ENCODE assay signal across 11 mouse cellular contexts in the genomic region with DNA sequence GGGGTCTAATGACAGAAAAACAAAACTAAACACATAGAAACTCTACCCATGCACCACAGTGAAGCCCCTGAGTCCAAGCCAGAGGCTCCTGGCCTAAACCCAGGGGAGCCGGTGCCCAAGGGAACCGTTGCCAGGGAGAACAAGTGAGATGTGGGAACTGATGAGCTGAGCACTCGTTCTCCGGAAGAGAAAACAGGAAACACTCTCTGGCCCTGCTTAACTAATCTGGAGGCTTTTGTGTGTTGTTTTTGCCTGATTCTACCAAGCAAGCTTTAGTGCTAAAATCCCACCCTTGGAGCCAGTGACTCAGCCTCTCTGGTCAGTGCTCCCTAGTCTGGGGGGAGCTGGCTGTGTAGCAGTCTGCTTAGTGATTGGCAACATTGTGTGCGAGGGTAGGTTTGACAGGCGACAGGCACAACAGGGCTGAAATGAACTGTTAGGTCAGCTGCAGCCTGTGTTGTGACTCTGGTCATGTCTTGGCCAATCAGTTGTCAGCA.
DNase-seq lines count a peak whose midpoint lies in the region; ATAC-seq and TF ChIP-seq lines count a peak whose summit lies in the region.
"Had no signal": no experiment of that assay in that cellular context is flagged by ENCODE, and none has a peak within 500 bp of the region (broad histone marks: within the 10 kb centered on the region; RNA-seq: fewer than 3 reads in every experiment).

No protein-coding gene starts in this region.

- no peak overlapping the region for H3K9ac ChIP-seq in heart, postnatal 0 days (replicated peaks; ENCODE audit: low read depth, low read length)
- H3K9ac ChIP-seq in forebrain, embryonic 11.5 days (ENCODE audit: low read length), result no peak overlapping the region
- H3K9ac ChIP-seq: limb, embryonic 13.5 days had no signal

- H3K36me3 ChIP-seq in heart, postnatal 0 days (replicated peaks; ENCODE audit: control insufficient read depth, insufficient read depth, low read length), result no peaks in the 10 kb centered on the region
- no peaks in the 10 kb centered on the region for H3K36me3 ChIP-seq in forebrain, embryonic 11.5 days (ENCODE audit: control insufficient read depth, insufficient read depth, low read length)
- H3K36me3 ChIP-seq: limb, embryonic 13.5 days had no signal

- TF ChIP-seq EP300 in heart, postnatal 0 days (IDR thresholded peaks at IDR 0.05; ENCODE audit: low read depth), result no peak

- no peak overlapping the region for H3K4me2 ChIP-seq in heart, postnatal 0 days (ENCODE audit: low read depth, low read length)
- no peak overlapping the region for H3K4me2 ChIP-seq in forebrain, embryonic 11.5 days (ENCODE audit: low read depth, low read length, severe bottlenecking)
- H3K4me2 ChIP-seq: limb, embryonic 13.5 days had no signal

- TF ChIP-seq CTCF in heart, postnatal 0 days (IDR thresholded peaks at IDR 0.05; ENCODE audit: low read depth), result no peak

- H3K4me3 ChIP-seq in heart, postnatal 0 days (ENCODE audit: low read depth, low read length), result no peak overlapping the region
- no peak overlapping the region for H3K4me3 ChIP-seq in forebrain, embryonic 11.5 days (ENCODE audit: low read depth, low read length)
- H3K4me3 ChIP-seq: limb, embryonic 13.5 days; myocyte had no signal

- 0 out of 2 replicates have a peak overlapping the region, but pooled peaks have one; percentile 17 for H3K27ac ChIP-seq in heart, postnatal 0 days (ENCODE audit: low read depth)
- H3K27ac ChIP-seq in forebrain, embryonic 11.5 days (ENCODE audit: low read depth, low read length), result 0 out of 2 replicates have a peak overlapping the region, but pooled peaks have one; percentile 4
- H3K27ac ChIP-seq: limb, embryonic 13.5 days had no signal

- no peak for DNase-seq in heart, postnatal 0 days (ENCODE audit: low spot score)
- DNase-seq in heart, adult 9 months (ENCODE audit: low spot score in 2 of 2), result no peak
- peak; percentile 36 for DNase-seq in Muller cell, postnatal 12 days (ENCODE audit: inconsistent ontology term)
- no peak for DNase-seq in forebrain, embryonic 11.5 days (ENCODE audit: low spot score)
- peak; percentile 51 to 75 for DNase-seq in layer of hippocampus, postnatal 14 days (ENCODE audit: low spot score in 2 of 2)
- DNase-seq in urinary bladder, adult 18-20 months (ENCODE audit: low spot score in 2 of 2), result no peak
- no peak for DNase-seq in kidney, postnatal 10 days
- DNase-seq in kidney, adult 11 months, result no peak
- DNase-seq: kidney, adult 2 months had no signal

- 44% methylated on average over 6 of the region's 6 CpGs for WGBS in heart, postnatal 0 days
- WGBS in forebrain, embryonic 11.5 days, result 58% methylated on average over 6 of the region's 6 CpGs

- H3K27me3 ChIP-seq in heart, postnatal 0 days (ENCODE audit: control insufficient read depth, insufficient read depth, low read length), result no peaks in the 10 kb centered on the region
- H3K27me3 ChIP-seq in forebrain, embryonic 11.5 days (ENCODE audit: control insufficient read depth, insufficient read depth, low read length), result no peaks in the 10 kb centered on the region
- H3K27me3 ChIP-seq: limb, embryonic 13.5 days had no signal

- ATAC-seq in heart, postnatal 0 days (ENCODE audit: insufficient read depth, low read depth), result peak; percentile 33; the same call in 1 of the 2 replicates
- ATAC-seq in forebrain, embryonic 11.5 days (replicated peaks; ENCODE audit: low FRiP score), result no peak

- no peaks in the 10 kb centered on the region for H3K4me1 ChIP-seq in heart, postnatal 0 days (ENCODE audit: control insufficient read depth, insufficient read depth)
- peaks cover 2% of the 10 kb centered on the region; the same call in 1 of the 2 replicates for H3K4me1 ChIP-seq in forebrain, embryonic 11.5 days (replicated peaks; ENCODE audit: control insufficient read depth, insufficient read depth, low read length)

- no peaks in the 10 kb centered on the region for H3K9me3 ChIP-seq in heart, postnatal 0 days (replicated peaks; ENCODE audit: control insufficient read depth, low read length)
- H3K9me3 ChIP-seq in forebrain, embryonic 11.5 days (ENCODE audit: control insufficient read depth, low read length), result no peaks in the 10 kb centered on the region
- H3K9me3 ChIP-seq: limb, embryonic 13.5 days had no signal

Comparison
In these comparisons a context has a peak if more than half of its experiments do, and no peak if none do; other contexts are left out.
1. DNase-seq: peak in Muller cell, postnatal 12 days (single experiment) and layer of hippocampus, postnatal 14 days (2 of 2); none in heart, postnatal 0 days (single experiment), heart, adult 9 months (0 of 2), forebrain, embryonic 11.5 days (single experiment), urinary bladder, adult 18-20 months (0 of 2), kidney, postnatal 10 days (single experiment) and kidney, adult 11 months (single experiment).